Mouse (Mus musculus) heart, embryonic 13.5 days (tissue): ENCODE data around the gene Tm4sf1. TPM values are rescaled to one million over a fixed set of nuclear protein-coding genes. Genes with fewer than 3 reads are reported as not detected.
A peak's percentile ranks its signal among the peaks of the same experiment; 100 is the strongest.

Experiments
- ATAC-seq: fragments of 200-750 bp; cut with Nextera tagmentation; 2 replicates; pipeline ENCODE4 v1.8.0; 2017; ENCODE audit warnings: moderate TSS enrichment; ENCODE audit not compliant: insufficient number of reproducible peaks, low FRiP score, low TSS enrichment; ENCODE audit errors: extremely low read depth
- H3K27ac ChIP-seq: fragments of 300-500 bp; sonication (generic); replicated peaks from 2 replicates; pipeline ENCODE4 v1.5.1; 2015; ENCODE audit warnings: moderate library complexity, mild to moderate bottlenecking, inconsistent platforms
- H3K27me3 ChIP-seq: fragments of 300-500 bp; sonication (generic); replicated peaks from 2 replicates; pipeline ENCODE4 v1.6.1; 2015; ENCODE audit warnings: mild to moderate bottlenecking, inconsistent platforms
- H3K36me3 ChIP-seq: fragments of 300-500 bp; sonication (generic); 2 replicates; pipeline ENCODE4 v1.6.1; 2015; ENCODE audit warnings: mild to moderate bottlenecking, inconsistent platforms
- H3K4me1 ChIP-seq: fragments of 300-500 bp; sonication (generic); 2 replicates; pipeline ENCODE4 v1.6.1; 2015; ENCODE audit warnings: inconsistent platforms
- H3K4me2 ChIP-seq: fragments of 300-500 bp; sonication (generic); 2 replicates; pipeline ENCODE4 v1.6.1; 2015; ENCODE audit warnings: inconsistent platforms, mild to moderate bottlenecking, moderate library complexity
- H3K4me3 ChIP-seq: fragments of 300-500 bp; sonication (generic); 2 replicates; pipeline ENCODE4 v1.5.1; 2015; ENCODE audit warnings: moderate library complexity, mild to moderate bottlenecking, inconsistent platforms
- H3K9ac ChIP-seq: fragments of 300-500 bp; sonication (generic); 2 replicates; pipeline ENCODE4 v1.6.1; 2015; ENCODE audit warnings: inconsistent platforms, mild to moderate bottlenecking, moderate library complexity
- H3K9me3 ChIP-seq: fragments of 300-500 bp; sonication (generic); 2 replicates; pipeline ENCODE4 v1.6.1; 2016; ENCODE audit warnings: inconsistent platforms
- WGBS: fragments of 180-500 bp; shearing (Covaris S2); methylation state at CpG from one replicate; pipeline ENCODE4 v1.1.7; 2015; ENCODE audit warnings: mixed read lengths; 5-methylcytosine and 5-hydroxymethylcytosine counted together
- polyA plus RNA-seq: library from polyadenylated mRNA; unstranded; fragments of >200 nt; fragmentation: Nextera tagmentation; extraction: Ambion mirVana; gene quantifications from 2 replicates; pipeline ENCODE4 v1.2.1, GENCODE M21; 2015

Tm4sf1 gene
- polyA plus RNA-seq, 1 experiment from 2014 or later, result 205 TPM

DNA sequence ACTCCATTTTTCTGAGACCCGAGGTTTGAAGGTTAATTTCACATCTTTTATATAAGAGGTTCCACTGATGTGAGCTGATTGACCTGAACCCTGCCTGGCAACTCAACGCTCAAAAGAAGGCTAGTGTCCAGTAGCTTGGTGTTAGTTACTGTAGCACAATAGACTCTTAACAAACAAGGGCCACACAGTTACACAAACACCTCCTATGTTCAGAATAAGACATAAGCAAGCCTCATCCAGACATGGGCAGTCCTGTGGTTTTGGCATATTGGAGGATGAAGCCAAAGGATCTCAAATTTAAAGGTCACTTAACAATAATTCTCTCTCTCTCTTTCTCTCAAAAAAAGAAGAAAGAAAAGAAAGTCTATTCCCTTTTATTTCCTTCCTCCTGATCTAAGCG, 1.7 kb upstream of the Tm4sf1 start:
- Histone ChIP-seq H3K9ac (no peak overlapping the region), H3K4me1 (peaks cover 11% of the 10 kb centered on the region), H3K27ac (no peak overlapping the region; the same call in 1 of the 2 replicates), H3K4me3 (no peak overlapping the region), H3K27me3 (no peaks in the 10 kb centered on the region), H3K36me3 (no peaks in the 10 kb centered on the region), H3K9me3 (no peaks in the 10 kb centered on the region), H3K4me2 (no peak overlapping the region)
- ATAC-seq, result no peak
- 60% methylated on average over 3 of the region's 3 CpGs for WGBS

GRCm38 (mm10) chr3:57302886-57303285, 1.1 kb upstream of the Tm4sf1 start:
- Histone ChIP-seq H3K27me3 (no peaks in the 10 kb centered on the region), H3K4me2 (no peak overlapping the region), H3K27ac (no peak overlapping the region), H3K36me3 (no peaks in the 10 kb centered on the region), H3K4me1 (peaks cover 11% of the 10 kb centered on the region), H3K9me3 (no peaks in the 10 kb centered on the region), H3K9ac (no peak overlapping the region), H3K4me3 (no peak overlapping the region)
- 33% methylated on average over 2 of the region's 2 CpGs for WGBS
- no peak for ATAC-seq

DNA sequence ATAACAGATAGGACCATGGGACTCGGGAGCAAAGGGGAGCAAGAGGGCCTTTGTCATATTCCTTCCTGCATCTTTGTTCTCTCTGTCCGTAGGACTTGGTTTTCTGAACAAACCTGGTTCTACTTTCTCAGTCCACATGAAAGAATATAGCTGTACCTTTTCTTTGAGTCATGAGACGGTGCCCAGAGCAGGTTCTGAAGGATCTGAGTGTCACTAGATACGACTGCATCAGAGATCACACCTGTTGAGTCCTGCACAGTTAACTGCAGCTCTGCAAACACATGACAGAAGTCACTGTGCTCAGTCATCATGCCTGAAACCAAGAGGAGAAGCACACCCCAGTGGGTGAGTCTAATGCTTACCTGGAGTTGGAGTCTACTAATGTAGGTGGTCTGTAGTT, 422 bp downstream of the Tm4sf1 start:
- Histone ChIP-seq H3K27ac (no peak overlapping the region), H3K4me3 (no peak overlapping the region), H3K36me3 (no peaks in the 10 kb centered on the region), H3K9ac (no peak overlapping the region), H3K4me2 (no peak overlapping the region), H3K4me1 (peaks cover 11% of the 10 kb centered on the region), H3K27me3 (no peaks in the 10 kb centered on the region), H3K9me3 (no peaks in the 10 kb centered on the region)
- 68% methylated on average over 4 of the region's 4 CpGs for WGBS
- ATAC-seq, result no peak

GRCm38 (mm10) chr3:57297991-57298390, 3.8 kb downstream of the Tm4sf1 start:
- Histone ChIP-seq H3K9ac (no peak overlapping the region), H3K36me3 (no peaks in the 10 kb centered on the region), H3K4me2 (no peak overlapping the region), H3K27ac (no peak overlapping the region), H3K9me3 (no peaks in the 10 kb centered on the region), H3K4me3 (no peak overlapping the region), H3K27me3 (no peaks in the 10 kb centered on the region), H3K4me1 (peaks cover 17% of the 10 kb centered on the region)
- WGBS, result 56% methylated on average over 2 of the region's 2 CpGs
- no peak for ATAC-seq

GRCm38 (mm10) chr3:57296574-57296973, 5.2 kb downstream of the Tm4sf1 start:
- Histone ChIP-seq H3K9ac (no peak overlapping the region), H3K9me3 (no peaks in the 10 kb centered on the region), H3K4me1 (peaks cover 17% of the 10 kb centered on the region), H3K27me3 (no peaks in the 10 kb centered on the region), H3K4me2 (no peak overlapping the region), H3K4me3 (no peak overlapping the region), H3K36me3 (no peaks in the 10 kb centered on the region), H3K27ac (no peak overlapping the region)
- no peak for ATAC-seq

- no peak for ATAC-seq
- H3K9me3 ChIP-seq, result no peaks in the 10 kb centered on the region
- peak overlapping the region; percentile 58 for H3K4me2 ChIP-seq
- H3K27me3 ChIP-seq, result no peaks in the 10 kb centered on the region
- no peaks in the 10 kb centered on the region; the same call in 1 of the 2 replicates for H3K36me3 ChIP-seq
- 55% methylated on average over 4 of the region's 4 CpGs for WGBS
- H3K9ac ChIP-seq, result peak overlapping the region; percentile 80; the same call in 1 of the 2 replicates
- H3K4me3 ChIP-seq, result no peak overlapping the region
- H3K4me1 ChIP-seq, result peaks cover 17% of the 10 kb centered on the region
- peak overlapping the region; percentile 90 for H3K27ac ChIP-seq
Measured at GRCm38 (mm10) chr3:57295631-57296030, 6.2 kb downstream of the Tm4sf1 start.

GRCm38 (mm10) chr3:57294742-57295525, 6.9 kb downstream of the Tm4sf1 start:
- Histone ChIP-seq H3K4me2 (peak overlapping the region; percentile 58), H3K36me3 (no peaks in the 10 kb centered on the region; the same call in 1 of the 2 replicates), H3K27ac (peak overlapping the region; percentile 90), H3K4me3 (peak overlapping the region; percentile 49), H3K9me3 (no peaks in the 10 kb centered on the region), H3K27me3 (no peaks in the 10 kb centered on the region), H3K9ac (peak overlapping the region; percentile 80), H3K4me1 (peaks cover 17% of the 10 kb centered on the region)
- ATAC-seq, result no peak; the same call in 1 of the 2 replicates
- 51% methylated on average over 21 of the region's 21 CpGs for WGBS

GRCm38 (mm10) chr3:57293925-57294324, 7.9 kb downstream of the Tm4sf1 start:
- Histone ChIP-seq H3K4me2 (peak overlapping the region; percentile 58), H3K9me3 (no peaks in the 10 kb centered on the region), H3K36me3 (no peaks in the 10 kb centered on the region; the same call in 1 of the 2 replicates), H3K9ac (peak overlapping the region; percentile 80), H3K27ac (peak overlapping the region; percentile 90), H3K27me3 (no peaks in the 10 kb centered on the region), H3K4me3 (peak overlapping the region; percentile 49), H3K4me1 (peaks cover 24% of the 10 kb centered on the region)
- 44% methylated on average over 4 of the region's 4 CpGs for WGBS
- ATAC-seq, result no peak

- no peak for ATAC-seq
- Histone ChIP-seq H3K36me3 (no peaks in the 10 kb centered on the region; the same call in 1 of the 2 replicates), H3K9ac (peak overlapping the region; percentile 71), H3K4me2 (peak overlapping the region; percentile 58), H3K9me3 (no peaks in the 10 kb centered on the region), H3K4me1 (peaks cover 30% of the 10 kb centered on the region), H3K27me3 (no peaks in the 10 kb centered on the region), H3K4me3 (peak overlapping the region; percentile 49), H3K27ac (peak overlapping the region; percentile 90; the same call in 1 of the 2 replicates)
- 72% methylated on average over 11 of the region's 11 CpGs for WGBS
Measured at GRCm38 (mm10) chr3:57292826-57293225, 9.0 kb downstream of the Tm4sf1 start.

GRCm38 (mm10) chr3:57288944-57289491, 12.8 kb downstream of the Tm4sf1 start:
- H3K4me2 ChIP-seq, result peak overlapping the region; percentile 4; the same call in 1 of the 2 replicates
- no peaks in the 10 kb centered on the region for H3K27me3 ChIP-seq
- peak overlapping the region; percentile 73 for H3K27ac ChIP-seq
- no peak overlapping the region; the same call in 1 of the 2 replicates for H3K9ac ChIP-seq
- no peaks in the 10 kb centered on the region; the same call in 1 of the 2 replicates for H3K36me3 ChIP-seq
- ATAC-seq, result no peak
- no peak overlapping the region for H3K4me3 ChIP-seq
- no peaks in the 10 kb centered on the region for H3K9me3 ChIP-seq
- H3K4me1 ChIP-seq, result peaks cover 14% of the 10 kb centered on the region
- WGBS, result 49% methylated on average over 1 of the region's 1 CpGs

DNA sequence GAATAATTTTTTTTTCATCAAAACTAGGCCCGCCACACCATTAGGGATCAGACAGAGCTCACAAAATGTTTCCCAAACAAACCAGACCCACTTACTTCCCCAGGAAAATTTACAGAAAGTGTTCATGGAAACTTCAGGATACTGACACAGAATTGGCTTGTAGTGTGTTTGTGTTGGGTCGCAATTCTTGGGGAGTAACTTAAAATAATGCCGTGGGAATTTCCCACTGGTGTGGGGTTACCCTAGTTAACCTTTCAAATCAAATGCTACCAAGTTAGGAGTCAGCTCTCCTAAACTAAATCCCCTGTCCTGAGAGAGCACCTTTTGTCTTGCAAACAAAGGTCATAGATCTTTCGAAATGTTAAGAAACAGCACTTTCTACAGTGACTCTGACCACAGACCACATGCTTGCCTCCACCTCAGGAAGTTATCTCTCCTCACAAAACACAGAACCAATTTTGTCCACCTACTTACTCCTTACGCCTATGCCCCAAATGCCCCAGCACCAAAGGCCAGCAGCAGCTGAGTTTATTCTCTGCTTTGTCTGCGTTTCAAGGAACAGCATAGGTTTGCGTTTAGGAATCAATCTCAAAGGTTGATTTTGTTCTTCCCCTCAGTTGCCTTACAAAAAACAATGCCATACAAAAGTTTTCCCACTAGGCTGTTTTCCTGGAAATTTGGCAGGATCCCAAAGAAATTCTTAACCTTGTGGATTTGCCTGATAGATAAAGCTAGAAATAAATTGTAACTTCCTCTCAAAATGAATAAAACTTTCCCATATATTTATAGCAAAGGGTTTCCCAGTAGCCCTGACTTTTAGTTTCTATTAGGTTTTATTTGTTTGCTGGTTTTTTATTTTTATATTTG, 13.7 kb downstream of the Tm4sf1 start:
- peaks cover 4% of the 10 kb centered on the region; the same call in 1 of the 2 replicates for H3K36me3 ChIP-seq
- no peak overlapping the region for H3K4me2 ChIP-seq
- 46% methylated on average over 7 of the region's 7 CpGs for WGBS
- no peaks in the 10 kb centered on the region for H3K27me3 ChIP-seq
- ATAC-seq, result no peak
- no peak overlapping the region for H3K4me3 ChIP-seq
- H3K4me1 ChIP-seq, result peaks cover 14% of the 10 kb centered on the region
- H3K9me3 ChIP-seq, result no peaks in the 10 kb centered on the region
- peak overlapping the region; percentile 70 for H3K27ac ChIP-seq
- H3K9ac ChIP-seq, result no peak overlapping the region
